Mouse (Mus musculus) naive thymus-derived CD4-positive, alpha-beta T cell, adult 2 months (primary cell): ENCODE measurements around the gene Tut1.

Experiments used
- DNase-seq: peaks from one replicate; pipeline ENCODE4 v3.0.0-alpha.2; 2011; ENCODE audit warnings: low read depth

Tut1 gene

GRCm38 (mm10) chr19:8982303-8983149 is 28.9 kb downstream of the Tut1 start:
- no peak for DNase-seq

GRCm38 (mm10) chr19:8983150-8983650 is 29.6 kb downstream of the Tut1 start:
- DNase-seq, result peak; percentile 46

- peak; percentile 99 for DNase-seq
Measured at GRCm38 (mm10) chr19:8984255-8984868, 30.7 kb downstream of the Tut1 start.

- DNase-seq, result no peak
Measured at GRCm38 (mm10) chr19:8985891-8986290, 32.2 kb downstream of the Tut1 start.

- DNase-seq, result no peak
Measured at GRCm38 (mm10) chr19:8987816-8988215, 34.2 kb downstream of the Tut1 start.

- no peak for DNase-seq
Measured at GRCm38 (mm10) chr19:8988346-8989065, 34.9 kb downstream of the Tut1 start.

GRCm38 (mm10) chr19:8989066-8989566 is 35.5 kb downstream of the Tut1 start, which contains the start of gene Ahnak:
Gene Ahnak (plus strand): TSS chr19:8989284.
- DNase-seq, result peak; percentile 61

GRCm38 (mm10) chr19:8989567-8990431 is 36.2 kb downstream of the Tut1 start:
- DNase-seq, result peak; percentile 70

GRCm38 (mm10) chr19:8990432-8991102 is 36.9 kb downstream of the Tut1 start:
- peak; percentile 56 for DNase-seq

- peak; percentile 35 for DNase-seq
Measured at GRCm38 (mm10) chr19:8991245-8991870, 37.7 kb downstream of the Tut1 start.

GRCm38 (mm10) chr19:8991871-8992735 is 38.5 kb downstream of the Tut1 start:
- DNase-seq, result peak; percentile 24

- DNase-seq, result peak; percentile 87
Measured at GRCm38 (mm10) chr19:8992769-8993624, 39.4 kb downstream of the Tut1 start.

- no peak for DNase-seq
Measured at GRCm38 (mm10) chr19:8993625-8993912, 39.9 kb downstream of the Tut1 start.

GRCm38 (mm10) chr19:8994813-8995607 is 41.4 kb downstream of the Tut1 start:
- no peak for DNase-seq

- DNase-seq, result no peak
Measured at GRCm38 (mm10) chr19:8996601-8997000, 43.0 kb downstream of the Tut1 start.

- DNase-seq, result peak; percentile 88
Measured at GRCm38 (mm10) chr19:8997546-8997945, 43.9 kb downstream of the Tut1 start.

GRCm38 (mm10) chr19:8998546-8998945 is 44.9 kb downstream of the Tut1 start:
- DNase-seq, result no peak

GRCm38 (mm10) chr19:8999223-8999622 is 45.6 kb downstream of the Tut1 start:
- no peak for DNase-seq
